Mouse (Mus musculus) embryonic facial prominence, embryonic 15.5 days (tissue): ENCODE measurements at regions not wholly inside any gene's neighbourhood (a gene's known extent, or its start where the extent isn't known, plus 50 kb on each side); places are given as distances from the start of the nearest gene placed in this dataset.

ENCODE experiments used
- ATAC-seq: fragments of 200-750 bp; cut with Nextera tagmentation; 2 replicates; pipeline ENCODE4 v1.8.0; 2017; ENCODE audit warnings: low read depth, moderate TSS enrichment; ENCODE audit not compliant: insufficient number of reproducible peaks, low FRiP score, low TSS enrichment
- H3K27ac ChIP-seq: fragments of 300-500 bp; sonication (generic); replicated peaks from 2 replicates; pipeline ENCODE4 v1.5.1; 2015; ENCODE audit warnings: mild to moderate bottlenecking, inconsistent platforms
- H3K27me3 ChIP-seq: fragments of 300-500 bp; sonication (generic); 2 replicates; pipeline ENCODE4 v1.6.1; 2015; ENCODE audit warnings: inconsistent platforms
- H3K36me3 ChIP-seq: fragments of 300-500 bp; sonication (generic); 2 replicates; pipeline ENCODE4 v1.6.1; 2015; ENCODE audit warnings: mild to moderate bottlenecking, inconsistent platforms
- H3K4me1 ChIP-seq: fragments of 300-500 bp; sonication (generic); 2 replicates; pipeline ENCODE4 v1.6.1; 2015; ENCODE audit warnings: inconsistent platforms
- H3K4me2 ChIP-seq: fragments of 300-500 bp; sonication (generic); replicated peaks from 2 replicates; pipeline ENCODE4 v1.6.1; 2015; ENCODE audit warnings: mild to moderate bottlenecking, inconsistent platforms
- H3K4me3 ChIP-seq: fragments of 300-500 bp; sonication (generic); replicated peaks from 2 replicates; pipeline ENCODE4 v1.5.1; 2015; ENCODE audit warnings: mild to moderate bottlenecking, inconsistent platforms
- H3K9ac ChIP-seq: fragments of 300-500 bp; sonication (generic); 2 replicates; pipeline ENCODE4 v1.6.1; 2015; ENCODE audit warnings: inconsistent platforms
- H3K9me3 ChIP-seq: fragments of 300-500 bp; sonication (generic); replicated peaks from 2 replicates; pipeline ENCODE4 v1.6.1; 2016; ENCODE audit warnings: inconsistent platforms
- WGBS: fragments of 180-500 bp; shearing (Covaris S2); methylation state at CpG from one replicate; pipeline ENCODE4 v1.1.7; 2015; 5-methylcytosine and 5-hydroxymethylcytosine counted together

DNA sequence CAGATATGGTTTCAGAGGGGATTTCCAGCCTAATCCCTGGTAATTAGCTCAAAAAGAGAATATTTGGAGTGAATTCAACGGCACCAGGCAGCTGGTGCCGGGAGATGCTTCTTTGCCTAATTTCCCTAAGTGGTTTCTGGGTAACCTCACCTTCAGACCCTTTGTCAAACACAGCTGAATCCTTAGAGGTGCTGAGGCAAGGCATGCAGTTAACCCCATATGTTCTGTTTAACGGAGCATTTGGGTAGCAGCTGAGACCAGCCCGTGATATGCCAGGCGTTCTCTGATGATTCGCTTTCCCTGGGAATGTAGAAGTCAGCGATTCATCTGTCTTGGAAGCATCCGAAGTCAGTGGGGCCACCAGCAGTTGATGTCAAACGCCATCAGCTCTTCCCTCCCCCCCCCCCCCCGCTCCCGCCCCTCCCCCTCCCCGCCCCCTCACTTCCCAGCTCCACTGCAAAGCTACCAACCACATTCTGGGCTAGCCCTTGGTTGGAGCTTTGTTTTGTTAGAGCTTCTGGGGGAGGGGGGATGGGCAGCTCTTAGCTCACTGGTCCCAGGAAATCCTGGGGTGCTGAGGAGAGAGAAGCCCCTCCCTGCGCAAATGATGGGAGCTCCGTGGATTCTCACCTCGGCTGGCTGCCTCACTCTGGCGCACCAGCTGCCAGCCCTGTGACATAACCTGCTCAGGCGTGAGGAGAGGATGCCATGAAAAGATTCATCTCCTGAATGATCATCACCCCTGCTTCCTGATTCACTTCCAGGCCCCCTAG lies 214.5 kb upstream of the Gm10131 start:
- Histone ChIP-seq H3K27ac (no peak overlapping the region), H3K4me3 (peak overlapping the region; percentile 18), H3K4me2 (peak overlapping the region; percentile 48), H3K9me3 (no peaks in the 10 kb centered on the region), H3K9ac (no peak overlapping the region), H3K36me3 (no peaks in the 10 kb centered on the region), H3K4me1 (peaks cover 6% of the 10 kb centered on the region), H3K27me3 (peaks cover 9% of the 10 kb centered on the region)
- 2% methylated on average over 14 of the region's 17 CpGs for WGBS
- no peak for ATAC-seq

GRCm38 (mm10) chr8:34320158-34320587 lies 208.6 kb upstream of the Gm10131 start:
- H3K4me3 ChIP-seq, result no peak overlapping the region
- H3K4me1 ChIP-seq, result no peaks in the 10 kb centered on the region
- ATAC-seq, result no peak
- H3K27ac ChIP-seq, result no peak overlapping the region
- H3K27me3 ChIP-seq, result 0 out of 2 replicates have a peak, but pooled peaks cover under 1% of the 10 kb centered on the region
- no peak overlapping the region for H3K9ac ChIP-seq
- H3K9me3 ChIP-seq, result no peaks in the 10 kb centered on the region
- no peak overlapping the region for H3K4me2 ChIP-seq
- WGBS, result 23% methylated on average over 6 of the region's 6 CpGs
- H3K36me3 ChIP-seq, result no peaks in the 10 kb centered on the region

DNA sequence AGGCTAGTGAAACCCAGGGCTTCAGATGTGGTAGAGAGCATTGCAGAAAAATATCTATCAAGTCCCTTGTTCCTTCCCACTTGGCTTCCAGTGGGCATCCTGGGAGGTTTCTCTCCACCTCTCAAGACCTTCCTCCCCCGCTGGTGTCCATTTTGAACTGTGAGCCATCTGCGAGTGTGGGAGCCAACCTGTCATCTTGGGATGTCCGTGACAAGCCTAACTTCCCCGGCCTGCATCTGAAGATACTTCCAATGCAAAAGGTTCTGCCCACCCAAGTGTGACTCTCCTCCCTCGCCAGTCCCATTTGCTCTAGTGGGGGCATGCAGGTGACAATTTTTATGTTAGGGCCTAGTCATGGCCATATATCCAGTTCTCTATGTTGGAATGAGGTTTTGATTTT lies 208.2 kb upstream of the Gm10131 start:
- Histone ChIP-seq H3K27ac (no peak overlapping the region), H3K4me3 (no peak overlapping the region), H3K9ac (no peak overlapping the region), H3K9me3 (no peaks in the 10 kb centered on the region), H3K4me2 (no peak overlapping the region), H3K27me3 (no peaks in the 10 kb centered on the region), H3K36me3 (no peaks in the 10 kb centered on the region), H3K4me1 (no peaks in the 10 kb centered on the region)
- no peak for ATAC-seq
- 86% methylated on average over 5 of the region's 5 CpGs for WGBS

- H3K27ac ChIP-seq, result no peak overlapping the region
- no peaks in the 10 kb centered on the region for H3K36me3 ChIP-seq
- no peaks in the 10 kb centered on the region for H3K9me3 ChIP-seq
- H3K27me3 ChIP-seq, result no peaks in the 10 kb centered on the region
- H3K4me1 ChIP-seq, result no peaks in the 10 kb centered on the region
- no peak for ATAC-seq
- H3K4me2 ChIP-seq, result no peak overlapping the region
- H3K9ac ChIP-seq, result no peak overlapping the region
- no peak overlapping the region for H3K4me3 ChIP-seq
These were observed 203.7 kb upstream of the Gm10131 start for GRCm38 (mm10) chr8:34315233-34315632.

DNA sequence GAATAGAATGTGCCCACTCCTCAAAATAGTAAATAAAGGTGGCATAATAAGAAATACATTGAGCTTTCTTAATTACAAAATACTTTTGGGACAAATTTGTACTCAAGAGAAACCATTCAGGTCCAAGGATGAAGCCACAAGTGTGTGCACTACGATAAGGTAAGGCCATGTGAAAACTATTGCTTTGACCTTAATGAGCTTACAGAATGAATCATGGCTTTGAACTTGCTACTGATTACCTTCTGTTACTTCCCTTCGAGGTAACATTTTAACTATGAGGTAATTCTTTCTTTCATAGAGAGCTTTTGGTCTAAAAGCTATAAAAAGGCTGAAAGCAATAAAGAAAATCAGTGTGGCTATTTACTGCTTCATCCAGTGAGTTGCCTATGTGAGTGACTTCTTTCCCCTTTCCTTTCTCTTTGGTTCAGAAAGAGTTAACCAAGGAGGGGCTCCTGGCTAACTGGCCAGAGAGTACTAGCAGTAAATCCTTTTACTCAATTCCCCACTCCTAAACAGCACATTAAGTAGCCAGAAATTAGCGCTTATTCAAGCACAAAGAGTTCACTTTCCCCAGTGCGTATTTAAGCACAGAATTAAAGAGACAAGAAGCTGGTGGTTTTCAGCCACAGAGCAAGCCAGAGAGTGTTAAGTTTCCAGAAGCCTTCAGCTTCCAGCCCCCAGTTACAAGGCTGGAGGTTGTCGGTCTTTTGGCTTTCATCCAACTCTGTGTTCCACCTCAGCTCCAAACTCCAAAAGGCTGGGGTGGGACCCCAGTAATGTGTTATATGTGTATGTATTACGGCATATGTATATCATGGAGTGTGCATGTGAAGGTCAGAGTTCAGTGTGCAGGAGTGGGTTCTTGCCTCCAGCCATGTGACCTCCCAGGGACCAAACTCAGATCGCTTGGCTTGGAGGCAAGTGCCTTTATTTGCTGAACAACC lies 194.3 kb upstream of the Gm10131 start:
- Histone ChIP-seq H3K27ac (no peak overlapping the region), H3K4me3 (no peak overlapping the region), H3K4me1 (no peaks in the 10 kb centered on the region), H3K27me3 (peaks cover 4% of the 10 kb centered on the region; the same call in 1 of the 2 replicates), H3K36me3 (no peaks in the 10 kb centered on the region), H3K9me3 (no peaks in the 10 kb centered on the region), H3K9ac (no peak overlapping the region), H3K4me2 (no peak overlapping the region)
- WGBS, result 40% methylated on average over 7 of the region's 7 CpGs
- no peak for ATAC-seq

DNA sequence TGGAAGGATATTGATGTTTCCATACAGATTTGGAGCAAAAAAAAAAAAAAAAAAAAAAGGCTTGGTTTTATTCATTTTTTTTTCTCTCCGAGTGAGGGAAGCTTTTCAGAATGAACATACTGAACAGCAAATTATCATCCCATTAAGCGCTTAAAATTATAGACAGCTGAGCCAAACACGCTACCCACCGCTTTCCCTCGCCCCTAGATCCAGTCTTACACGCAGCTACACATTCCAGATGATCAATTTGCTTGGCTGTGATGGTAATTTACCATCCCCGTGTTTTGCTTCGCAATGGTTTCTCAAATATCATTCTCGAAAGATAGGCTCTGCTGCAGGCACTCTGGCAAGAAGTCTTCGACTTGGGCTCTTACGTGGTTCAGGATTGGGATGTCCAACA lies 192.3 kb upstream of the Gm10131 start:
- Histone ChIP-seq H3K9ac (no peak overlapping the region), H3K9me3 (no peaks in the 10 kb centered on the region), H3K4me1 (no peaks in the 10 kb centered on the region), H3K36me3 (no peaks in the 10 kb centered on the region), H3K4me2 (no peak overlapping the region), H3K27ac (no peak overlapping the region), H3K4me3 (no peak overlapping the region), H3K27me3 (peaks cover 4% of the 10 kb centered on the region; the same call in 1 of the 2 replicates)
- 55% methylated on average over 11 of the region's 11 CpGs for WGBS
- no peak for ATAC-seq

GRCm38 (mm10) chr8:34300331-34300903 lies 188.9 kb upstream of the Gm10131 start:
- H3K27me3 ChIP-seq, result peaks cover 4% of the 10 kb centered on the region; the same call in 1 of the 2 replicates
- no peak for ATAC-seq
- WGBS, result 52% methylated on average over 15 of the region's 15 CpGs

DNA sequence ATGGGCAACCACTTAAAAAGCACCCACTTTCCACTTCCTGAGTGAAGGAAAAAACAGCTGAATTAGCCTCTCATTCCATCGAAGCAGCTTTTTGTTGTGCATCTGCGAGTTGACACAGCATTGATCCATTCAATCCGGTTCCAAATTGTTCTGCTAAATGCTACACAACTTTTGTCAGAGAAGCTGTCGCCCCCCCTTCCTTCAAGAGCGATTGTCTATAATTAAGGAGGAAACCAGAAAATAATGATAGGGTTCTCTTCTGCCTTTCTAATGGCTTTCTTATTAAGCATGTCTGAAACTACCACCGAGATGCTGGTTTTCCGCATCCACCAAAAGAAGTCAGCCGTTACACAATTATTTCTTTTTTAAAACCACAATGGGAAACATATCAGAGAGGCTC lies 183.2 kb upstream of the Gm10131 start:
- Histone ChIP-seq H3K27me3 (no peaks in the 10 kb centered on the region), H3K9me3 (0 out of 2 replicates have a peak, but pooled peaks cover 3% of the 10 kb centered on the region), H3K27ac (no peak overlapping the region), H3K4me1 (no peaks in the 10 kb centered on the region), H3K4me3 (no peak overlapping the region), H3K36me3 (no peaks in the 10 kb centered on the region), H3K4me2 (no peak overlapping the region), H3K9ac (no peak overlapping the region)
- no peak for ATAC-seq
- WGBS, result 78% methylated on average over 8 of the region's 8 CpGs

More at GRCm38 (mm10) chr8:34300331-34300903, 188.9 kb upstream of the Gm10131 start:
- Histone ChIP-seq H3K36me3 (no peaks in the 10 kb centered on the region), H3K4me3 (no peak overlapping the region), H3K4me2 (no peak overlapping the region), H3K27ac (no peak overlapping the region), H3K9me3 (no peaks in the 10 kb centered on the region), H3K4me1 (no peaks in the 10 kb centered on the region), H3K9ac (no peak overlapping the region)

DNA sequence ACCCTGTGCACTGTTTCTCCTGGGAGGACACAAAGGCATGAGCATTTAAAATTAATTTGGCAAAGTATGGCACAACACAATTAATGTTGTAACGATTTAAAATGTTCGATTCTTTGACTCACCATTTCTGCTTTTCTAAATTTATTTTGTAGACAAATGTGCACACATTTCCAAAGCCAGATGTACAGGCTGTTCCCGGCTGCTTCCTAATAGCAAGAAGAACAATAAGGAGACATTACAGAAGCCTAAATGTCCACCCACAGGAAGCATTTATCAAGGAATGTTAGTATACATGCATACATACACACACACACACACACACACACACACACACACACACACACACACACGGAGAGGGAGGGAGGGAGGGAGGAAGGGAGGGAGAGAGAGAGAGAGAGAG lies 179.1 kb upstream of the Gm10131 start:
- H3K9ac ChIP-seq, result no peak overlapping the region
- no peaks in the 10 kb centered on the region for H3K4me1 ChIP-seq
- H3K4me3 ChIP-seq, result no peak overlapping the region
- ATAC-seq, result no peak
- H3K9me3 ChIP-seq, result 0 out of 2 replicates have a peak, but pooled peaks cover 3% of the 10 kb centered on the region
- no peaks in the 10 kb centered on the region for H3K36me3 ChIP-seq
- no peak overlapping the region for H3K27ac ChIP-seq
- no peak overlapping the region for H3K4me2 ChIP-seq
- 60% methylated on average over 4 of the region's 4 CpGs for WGBS
- H3K27me3 ChIP-seq, result no peaks in the 10 kb centered on the region

- no peak for ATAC-seq
- Histone ChIP-seq H3K4me3 (no peak overlapping the region), H3K27ac (no peak overlapping the region), H3K36me3 (no peaks in the 10 kb centered on the region), H3K9me3 (no peaks in the 10 kb centered on the region), H3K9ac (no peak overlapping the region), H3K27me3 (no peaks in the 10 kb centered on the region), H3K4me2 (no peak overlapping the region), H3K4me1 (no peaks in the 10 kb centered on the region)
- WGBS, result 69% methylated on average over 2 of the region's 2 CpGs
These were observed 176.3 kb upstream of the Gm10131 start for GRCm38 (mm10) chr8:34287801-34288200.

DNA sequence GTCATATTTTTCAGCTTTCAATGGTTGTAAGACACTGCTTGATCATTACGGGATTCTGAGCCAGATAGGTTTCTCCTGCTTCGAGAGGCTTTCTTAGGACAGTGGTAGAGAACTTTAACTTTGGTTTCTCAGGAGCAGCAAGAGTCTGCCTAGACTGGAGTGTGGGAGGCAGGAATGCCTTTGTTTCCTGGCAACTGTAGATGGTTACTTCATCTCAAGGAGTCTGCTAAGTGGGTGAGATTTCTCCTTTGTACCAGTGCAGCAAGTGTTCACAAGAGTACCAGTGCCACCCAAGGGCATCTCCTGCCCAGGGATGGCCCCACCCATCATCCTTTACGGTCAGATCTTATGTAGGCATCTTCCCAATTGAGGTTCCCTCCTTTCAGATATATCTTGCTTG lies 173.0 kb upstream of the Gm10131 start:
- Histone ChIP-seq H3K9me3 (no peaks in the 10 kb centered on the region), H3K9ac (no peak overlapping the region), H3K4me2 (no peak overlapping the region), H3K4me1 (no peaks in the 10 kb centered on the region), H3K27ac (no peak overlapping the region), H3K36me3 (no peaks in the 10 kb centered on the region), H3K4me3 (no peak overlapping the region), H3K27me3 (no peaks in the 10 kb centered on the region)
- WGBS, result 89% methylated on average over 3 of the region's 3 CpGs
- no peak for ATAC-seq
